Mouse (Mus musculus): ENCODE results near the gene Sln.
A peak's percentile ranks its signal among the peaks of the same experiment; 100 is the strongest.

Sln gene

DNA sequence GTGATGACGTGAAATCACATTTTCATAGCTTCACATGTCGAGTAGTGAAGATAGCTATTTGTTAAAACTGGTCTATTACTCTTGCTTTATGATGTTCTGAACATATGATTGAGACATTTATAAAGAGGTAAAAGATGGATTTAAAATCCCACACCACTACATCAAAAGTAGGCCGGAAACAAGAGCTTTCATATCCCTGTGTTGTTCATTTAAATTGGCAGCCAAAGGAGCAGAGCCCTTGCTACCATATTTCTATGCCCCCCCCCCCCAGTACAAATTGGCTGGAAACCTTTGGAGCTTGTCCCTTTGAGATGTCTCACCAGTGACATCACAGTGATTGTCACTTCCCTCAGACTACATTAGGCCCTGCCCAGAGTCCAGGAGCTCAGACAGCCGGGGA, at the start of gene Sln:
TSS of gene Sln (plus strand) at position 301 of the 400 bp plus-strand sequence.
- DNase-seq (ENCODE audit: low spot score): no peak

DNA sequence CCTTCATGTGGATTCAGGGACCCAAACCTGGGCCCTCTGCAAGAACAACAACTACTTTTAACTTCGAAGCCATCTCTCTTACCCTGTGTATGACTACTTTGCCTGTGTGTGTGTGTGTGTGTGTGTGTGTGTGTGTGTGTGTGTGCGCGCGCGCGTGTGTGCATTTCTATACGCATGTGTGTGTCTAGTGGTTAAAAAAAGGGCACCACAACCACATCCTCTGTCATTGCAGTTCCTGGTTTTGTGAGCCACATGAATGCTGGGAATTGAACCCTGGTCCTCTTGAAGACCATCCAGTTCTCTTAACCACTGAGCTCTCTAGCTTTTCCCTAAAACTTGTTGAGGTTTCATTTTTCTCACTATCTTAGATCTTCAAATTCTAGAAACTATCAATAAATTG, 47.0 kb upstream of the Sln start:
- no peak for DNase-seq (ENCODE audit: low spot score)

DNA sequence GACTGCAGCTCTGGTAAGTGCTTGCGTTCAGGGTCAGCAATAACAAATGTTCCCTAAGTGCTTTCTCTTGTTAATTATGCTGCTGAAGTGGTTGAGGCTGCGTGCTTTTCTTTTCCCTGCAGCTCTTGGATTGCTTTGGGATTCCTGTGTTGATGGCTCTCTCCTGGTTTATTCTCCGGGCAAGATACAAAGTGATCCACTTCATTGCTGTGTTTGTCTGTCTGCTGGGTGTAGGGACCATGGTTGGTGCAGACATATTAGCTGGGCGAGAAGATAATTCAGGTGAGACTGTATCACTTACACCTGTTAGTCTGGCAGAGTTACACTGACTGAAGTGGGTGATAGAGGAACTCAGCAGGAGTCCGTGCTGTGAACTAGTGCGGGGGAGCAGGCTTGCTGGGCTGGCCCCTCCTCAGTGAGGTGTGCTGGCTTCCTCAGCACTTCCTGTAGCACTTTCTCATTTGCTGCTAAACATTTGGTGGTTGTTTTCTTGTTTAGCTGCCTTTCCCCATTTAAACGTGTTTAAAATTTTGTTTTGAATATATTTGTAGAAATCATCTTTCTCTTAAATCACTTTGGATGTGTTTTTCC, 43.4 kb upstream of the Sln start:
- DNase-seq (ENCODE audit: low spot score): no peak

DNA sequence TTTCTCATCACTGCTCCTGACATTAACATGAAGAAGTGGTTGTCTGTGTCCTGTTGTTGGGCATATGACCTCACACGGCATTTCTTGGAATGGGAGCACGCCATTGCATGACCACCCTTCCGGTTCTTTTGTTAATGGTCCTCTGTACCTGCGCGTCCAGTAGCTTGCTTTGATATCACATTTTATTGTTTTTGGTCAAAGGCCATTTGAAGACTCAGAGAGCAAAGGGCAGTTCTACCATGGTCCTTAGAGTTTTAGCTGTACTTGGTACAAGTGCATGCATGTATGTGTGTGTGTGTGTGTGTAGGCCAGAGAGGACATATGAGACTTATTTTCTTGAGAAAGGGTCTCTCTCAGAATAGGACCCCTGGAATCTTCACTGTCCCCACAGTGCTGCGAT, 36.5 kb upstream of the Sln start:
- DNase-seq (ENCODE audit: low spot score): no peak

DNA sequence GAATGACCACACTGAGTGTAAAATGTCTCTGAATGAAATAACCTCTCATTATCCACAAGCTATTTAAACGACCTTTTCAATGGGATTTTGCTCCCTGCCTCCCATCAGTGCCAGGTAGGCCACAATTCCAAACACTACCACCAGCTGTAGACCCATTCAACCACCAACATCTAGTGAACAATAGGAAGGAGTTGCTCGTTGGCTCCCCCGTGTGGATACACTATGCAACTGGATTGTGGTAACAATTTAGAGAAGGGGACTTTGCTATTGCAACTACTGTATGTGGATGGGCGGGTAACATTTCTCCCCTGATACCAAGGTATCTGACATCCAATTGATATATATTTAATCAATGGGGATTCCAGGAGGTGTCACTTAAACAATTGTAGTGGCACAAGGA, 31.2 kb upstream of the Sln start:
- DNase-seq (ENCODE audit: low spot score): peak; percentile 56

GRCm38 (mm10) chr9:53825318-53825717, 24.6 kb upstream of the Sln start:
- DNase-seq (ENCODE audit: low spot score): no peak

- DNase-seq (ENCODE audit: low spot score): peak; percentile 13
These were observed 20.7 kb upstream of the Sln start for GRCm38 (mm10) chr9:53829081-53829865.

DNA sequence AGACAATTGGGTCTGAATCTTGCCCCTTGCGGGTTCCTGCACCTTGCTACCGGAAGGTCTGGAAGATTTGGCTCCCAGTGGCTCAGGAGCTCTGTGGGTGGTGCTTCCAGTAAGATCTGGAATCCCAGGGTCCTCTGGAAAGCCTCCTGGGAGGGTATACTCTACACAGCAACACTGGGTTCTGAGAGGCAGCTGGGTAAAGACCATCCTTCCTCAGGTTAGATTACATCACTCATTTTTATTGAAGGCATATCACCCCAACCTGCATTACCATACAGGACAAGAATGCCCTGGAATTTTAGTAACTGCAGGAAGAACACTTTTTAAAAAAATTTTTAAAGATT, 20.1 kb upstream of the Sln start:
- DNase-seq (ENCODE audit: low spot score): no peak

GRCm38 (mm10) chr9:53835039-53835438, 14.9 kb upstream of the Sln start:
- DNase-seq (ENCODE audit: low spot score): no peak

DNA sequence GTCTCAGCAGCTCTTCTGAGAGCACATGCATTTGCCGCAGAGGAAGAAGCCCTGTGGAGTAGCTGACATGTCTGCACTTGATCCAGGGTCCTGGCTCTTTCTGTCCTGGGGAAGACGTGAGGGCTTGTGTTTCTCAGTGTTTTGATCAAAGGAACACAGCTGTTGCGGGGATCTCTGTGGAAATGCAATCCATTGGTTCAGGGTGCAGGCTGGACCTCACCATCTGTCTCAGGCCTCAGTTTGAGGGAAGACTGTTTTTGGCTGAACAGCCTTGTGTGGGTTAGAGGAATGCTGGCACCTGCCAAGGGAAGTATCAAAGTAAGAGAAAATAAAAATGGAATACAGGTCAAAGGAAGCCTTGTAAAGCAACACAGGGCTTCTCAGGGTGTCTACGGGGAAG, 14.0 kb upstream of the Sln start:
- DNase-seq (ENCODE audit: low spot score): no peak

DNA sequence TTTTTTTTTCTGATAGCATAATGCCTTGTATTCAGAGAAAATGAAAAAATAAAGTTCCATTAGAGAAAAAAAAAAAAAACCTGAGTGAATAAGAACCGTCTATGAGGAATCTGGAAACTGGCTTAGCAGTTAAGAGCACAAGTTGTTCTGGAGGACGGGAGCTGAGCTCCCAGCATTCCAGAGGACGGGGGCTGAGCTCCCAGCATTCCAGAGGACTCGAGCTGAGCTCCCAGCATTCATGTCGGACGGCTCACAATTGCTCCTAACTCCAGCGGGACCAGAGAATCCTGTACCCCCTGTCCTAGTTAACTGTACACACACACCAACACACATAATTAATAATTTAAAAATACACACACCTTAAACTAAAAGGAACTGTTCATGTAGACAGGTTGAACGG, 11.1 kb upstream of the Sln start:
- no peak for DNase-seq (ENCODE audit: low spot score)

DNA sequence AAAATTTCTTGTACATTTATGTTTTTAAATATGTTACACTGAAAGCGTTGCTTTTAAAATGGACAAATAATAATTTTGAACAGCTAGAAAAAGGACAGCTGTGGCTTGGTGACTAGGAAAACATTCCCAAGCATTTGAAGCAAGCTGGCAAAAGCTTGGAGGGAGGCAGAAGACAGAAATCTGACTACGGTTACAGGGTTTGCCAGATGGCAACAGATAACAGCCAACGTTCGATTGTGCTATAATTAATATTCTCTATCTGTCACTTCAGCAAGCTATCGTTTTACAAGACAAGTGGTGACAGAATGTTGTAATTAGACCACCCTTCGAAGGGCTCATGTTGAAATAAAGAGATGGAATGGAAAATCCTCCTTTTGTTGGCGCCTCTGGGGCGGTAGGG, 1.4 kb upstream of the Sln start:
- no peak for DNase-seq (ENCODE audit: low spot score)

DNA sequence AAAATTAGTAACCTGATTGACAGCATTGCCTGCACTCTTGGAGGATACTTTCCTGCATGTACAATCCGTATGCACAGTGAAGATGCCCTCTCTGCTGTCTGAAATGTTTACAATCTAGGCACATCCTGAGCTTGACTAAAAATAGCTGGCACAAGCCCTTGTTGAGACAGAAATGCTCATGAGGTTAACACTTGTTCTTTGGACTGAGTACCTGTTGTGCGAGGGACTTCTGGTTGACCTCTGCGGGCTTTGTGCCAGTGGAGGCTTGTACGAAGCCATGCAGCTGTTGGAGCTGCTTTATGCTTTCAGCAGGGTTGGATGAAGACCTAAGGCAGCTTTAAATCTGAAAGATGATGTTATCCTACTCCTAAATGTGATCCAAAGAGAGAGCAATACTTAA, 2.2 kb downstream of the Sln start:
- DNase-seq (ENCODE audit: low spot score): no peak

GRCm38 (mm10) chr9:53853672-53854071, 3.7 kb downstream of the Sln start:
- DNase-seq (ENCODE audit: low spot score): no peak

GRCm38 (mm10) chr9:53854525-53854924, 4.6 kb downstream of the Sln start:
- DNase-seq (ENCODE audit: low spot score): no peak

DNA sequence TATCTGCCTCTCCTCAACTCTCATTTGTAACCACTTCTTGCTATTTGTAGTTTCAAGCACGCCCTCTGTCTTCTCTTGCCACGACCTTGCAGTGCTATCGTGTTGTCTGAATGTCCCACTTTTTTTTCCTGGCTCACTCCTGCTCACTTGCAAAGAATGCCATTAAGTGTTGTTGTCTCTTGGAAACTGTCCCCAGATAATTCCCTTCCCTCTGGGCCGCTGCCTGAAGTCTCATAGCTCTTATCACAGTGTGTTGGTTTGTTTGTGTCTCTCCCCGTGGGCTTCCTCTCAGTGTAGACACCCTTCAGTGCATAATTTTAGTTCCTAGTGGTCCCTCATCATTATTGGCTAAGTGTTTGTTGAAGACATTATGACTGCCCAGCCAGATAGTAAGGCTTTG, 7.9 kb downstream of the Sln start:
- DNase-seq (ENCODE audit: low spot score): no peak

GRCm38 (mm10) chr9:53873239-53873638, 23.3 kb downstream of the Sln start:
- no peak for DNase-seq (ENCODE audit: low spot score)

- DNase-seq (ENCODE audit: low spot score): no peak
These were observed 27.5 kb downstream of the Sln start for GRCm38 (mm10) chr9:53877423-53877822.

DNA sequence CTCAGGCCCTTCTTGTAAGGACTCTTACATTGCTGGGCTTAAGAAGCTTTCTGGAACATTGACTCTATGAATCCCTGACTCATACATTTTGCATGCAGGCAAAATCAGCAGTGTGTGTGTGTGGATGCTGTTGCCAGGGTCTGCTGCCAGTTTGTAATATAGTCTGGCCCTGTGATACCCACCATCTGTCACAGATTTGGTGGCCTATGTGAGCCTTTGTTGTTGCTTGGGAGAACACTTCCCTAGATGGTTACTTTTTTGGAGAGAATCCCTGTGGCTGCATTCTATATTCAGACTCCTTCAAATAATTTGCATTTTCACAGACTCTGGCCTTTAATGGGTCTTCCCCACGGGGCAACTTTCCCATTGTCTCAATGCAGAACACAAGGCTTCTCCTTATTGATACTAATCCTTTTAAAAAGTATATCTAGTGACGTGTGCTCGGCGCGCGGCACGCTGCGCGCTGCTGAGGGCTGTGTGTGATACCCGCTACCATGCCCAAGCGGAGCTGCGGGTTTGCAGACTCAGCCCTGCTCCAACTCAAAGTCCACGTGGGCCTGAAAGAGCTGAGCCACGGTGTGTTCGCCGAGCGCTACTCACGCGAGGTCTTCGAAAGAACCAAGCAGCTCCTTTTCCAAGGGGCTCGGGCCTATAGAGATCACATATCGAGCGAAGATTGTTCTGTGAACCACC, 33.8 kb downstream of the Sln start:
- DNase-seq (ENCODE audit: low spot score): no peak

- no peak for DNase-seq (ENCODE audit: low spot score)
These were observed 40.1 kb downstream of the Sln start for GRCm38 (mm10) chr9:53890075-53890474.

DNA sequence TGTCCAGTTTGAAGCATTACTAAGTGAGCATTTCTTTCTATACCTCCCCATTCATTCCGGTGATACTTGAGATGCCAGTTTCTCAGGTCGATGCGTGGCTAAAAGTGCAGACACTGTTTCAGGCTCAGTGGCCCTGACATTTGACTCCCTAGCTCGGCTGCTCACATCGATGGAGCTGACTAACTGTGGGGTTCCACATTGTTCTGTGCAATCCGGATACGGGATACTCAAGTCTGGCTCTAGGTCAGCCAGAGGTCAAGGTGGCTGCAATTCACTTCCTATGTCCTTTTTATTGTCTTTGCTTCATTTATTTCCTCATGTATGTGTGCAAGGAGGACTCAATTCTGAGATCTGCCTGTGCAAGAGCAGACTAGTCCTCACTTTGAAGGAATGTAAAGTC, 45.9 kb downstream of the Sln start:
- DNase-seq (ENCODE audit: low spot score): no peak

DNA sequence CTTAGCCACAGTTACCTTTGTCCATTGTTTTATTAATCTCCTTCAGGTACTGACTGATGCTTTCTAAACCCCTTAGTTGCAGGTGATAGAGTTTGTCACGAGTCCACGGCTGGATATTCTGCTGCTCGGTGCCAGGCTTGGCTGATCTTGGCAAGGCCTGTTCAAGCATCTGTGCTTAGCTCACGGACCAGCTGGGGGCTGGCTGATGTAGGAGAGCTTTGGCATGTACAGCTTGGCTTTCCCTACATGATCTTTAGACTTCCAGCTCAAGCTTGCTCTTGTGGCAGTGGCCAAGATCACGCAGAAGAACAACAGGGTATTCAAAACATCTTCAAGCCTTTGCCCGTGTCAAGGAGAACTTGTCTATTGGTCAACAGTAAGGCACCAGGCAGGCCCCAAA, 49.9 kb downstream of the Sln start:
- DNase-seq (ENCODE audit: low spot score): no peak

DNA sequence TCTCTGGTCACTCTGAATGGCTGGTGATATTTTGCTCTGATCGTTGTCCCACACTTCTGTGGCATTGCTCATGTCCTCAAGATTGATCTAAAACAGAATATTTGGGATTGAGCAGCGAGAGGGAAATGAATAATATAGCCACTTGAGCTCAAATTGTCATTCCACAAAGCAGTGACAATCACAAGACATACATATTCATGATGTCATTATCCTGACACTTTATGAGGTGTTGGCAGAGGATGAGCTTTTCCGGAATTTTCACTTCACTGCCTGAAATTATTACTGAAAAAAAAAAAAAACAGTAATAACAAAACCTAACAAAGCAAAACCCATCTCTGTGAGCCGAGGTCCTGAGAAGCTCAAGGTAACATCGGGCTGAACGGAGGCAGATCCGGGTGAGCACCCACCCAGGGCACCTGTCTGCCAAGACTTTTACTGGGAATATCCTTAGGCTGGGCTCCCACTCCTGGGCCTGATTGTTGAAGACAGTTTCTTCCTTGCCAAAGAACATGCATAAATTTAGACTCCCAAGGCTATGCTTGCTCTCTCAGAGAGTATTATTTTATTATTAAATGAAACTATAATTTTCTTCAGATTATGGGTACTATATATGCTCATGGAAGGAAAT, 53.4 kb downstream of the Sln start:
- no peak for DNase-seq (ENCODE audit: low spot score)
